Mouse (Mus musculus): ENCODE measurements around the gene Mitf. TPM values are rescaled to one million over a fixed set of nuclear protein-coding genes. Genes with fewer than 3 reads are reported as not detected.
A peak's percentile ranks its signal among the peaks of the same experiment; 100 is the strongest.

Mitf gene
- total and polyA plus RNA-seq, 2 experiments from 2014 or later, result 2.6 to 7.0 TPM

- Histone ChIP-seq H3K36me3 (ENCODE audit: insufficient read depth, low read length) (no peaks in the 10 kb centered on the region), H3K27ac (no peak overlapping the region), H3K9me3 (ENCODE audit: low read length) (no peaks in the 10 kb centered on the region), H3K4me2 (ENCODE audit: low read depth, low read length) (no peak overlapping the region), H3K4me3 (ENCODE audit: low read length) (no peak overlapping the region), H3K4me1 (ENCODE audit: insufficient read depth, low read length) (no peaks in the 10 kb centered on the region), H3K27me3 (ENCODE audit: insufficient read depth, low read length) (no peaks in the 10 kb centered on the region), H3K9ac (replicated peaks; ENCODE audit: low read length) (no peak overlapping the region)
- TF ChIP-seq CTCF (IDR thresholded peaks at IDR 0.05; ENCODE audit: low read depth), result no peak
- peak; percentile 37 for DNase-seq (ENCODE audit: low spot score)
- no peak for ATAC-seq
- WGBS, result 29% methylated on average over 5 of the region's 5 CpGs
Observed at GRCm38 (mm10) chr6:98064926-98065325, 258.1 kb downstream of the Mitf start.

DNA sequence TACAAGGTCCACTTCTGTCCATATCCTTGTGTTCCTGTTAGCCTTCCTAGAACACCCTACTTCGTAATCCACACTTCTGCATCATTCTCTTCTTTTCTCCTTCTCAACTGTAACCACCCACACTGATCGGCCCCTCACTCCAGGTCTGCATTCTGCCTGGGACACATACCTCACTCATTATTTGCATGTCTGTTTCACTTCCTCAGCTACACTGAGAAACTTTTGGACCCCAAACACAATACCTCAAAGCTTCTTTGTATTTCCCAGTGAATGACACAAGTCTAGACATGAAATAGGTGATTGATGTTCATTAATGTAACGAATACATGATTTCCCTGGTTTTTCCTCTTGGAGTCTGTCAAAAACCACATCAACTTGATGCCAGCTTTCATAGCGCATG is 259.6 kb downstream of the Mitf start:
- ATAC-seq (no peak), DNase-seq (ENCODE audit: low spot score) (no peak)
- 84% methylated on average over 4 of the region's 4 CpGs for WGBS
- no peak overlapping the region for H3K9ac ChIP-seq (replicated peaks; ENCODE audit: low read length)
- H3K36me3 ChIP-seq (ENCODE audit: insufficient read depth, low read length), result no peaks in the 10 kb centered on the region
- no peaks in the 10 kb centered on the region for H3K27me3 ChIP-seq (ENCODE audit: insufficient read depth, low read length)
- H3K9me3 ChIP-seq (ENCODE audit: low read length), result no peaks in the 10 kb centered on the region
- H3K4me1 ChIP-seq (ENCODE audit: insufficient read depth, low read length), result no peaks in the 10 kb centered on the region
- no peak overlapping the region for H3K4me3 ChIP-seq (ENCODE audit: low read length)
- H3K4me2 ChIP-seq (ENCODE audit: low read depth, low read length), result no peak overlapping the region
- H3K27ac ChIP-seq, result no peak overlapping the region
- no peak for TF ChIP-seq CTCF (IDR thresholded peaks at IDR 0.05; ENCODE audit: low read depth)

Other genes starting within 250 kb of the Mitf start
- gene Frmd4b, start 189.5 kb upstream of the Mitf start, total RNA-seq (2014; rRNA removed), result 20.2 and 28.7 TPM in 2 replicates
- gene Frmd4b, start 189.5 kb upstream of the Mitf start, polyA plus RNA-seq (2015; fragmentation: Nextera tagmentation; extraction: Ambion mirVana), result 12.6 and 13.7 TPM in 2 replicates